Mouse (Mus musculus): Measurements from ENCODE around the gene Apol7a. TPM values are rescaled to one million over a fixed set of nuclear protein-coding genes. Genes with fewer than 3 reads are reported as not detected.
A peak's percentile ranks its signal among the peaks of the same experiment; 100 is the strongest.

The Apol7a gene
- total and polyA plus RNA-seq, 2 experiments from 2014 or later, result not detected

DNA sequence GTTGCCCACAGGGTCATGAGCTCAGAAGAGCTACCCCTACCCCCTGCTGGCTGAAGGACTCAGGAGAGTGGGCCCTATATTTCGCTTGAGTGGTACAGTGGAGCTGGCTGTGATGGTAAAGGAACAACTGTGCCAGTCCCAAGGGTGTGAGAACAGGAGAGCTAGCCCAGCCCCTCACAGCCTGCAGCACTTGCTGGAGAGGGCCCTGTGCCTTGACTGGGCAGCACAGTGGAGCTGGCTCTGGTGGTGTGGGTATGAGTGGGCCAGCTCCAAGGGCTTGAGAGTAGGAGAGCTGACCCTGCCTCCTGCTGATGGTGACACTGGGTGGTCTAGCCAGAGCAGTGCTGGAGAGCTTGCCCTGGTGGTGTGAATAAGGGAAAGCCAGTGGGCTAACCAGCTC lies 16.0 kb downstream of the Apol7a start:
- DNase-seq (ENCODE audit: low spot score), result no peak
- Histone ChIP-seq H3K36me3 (ENCODE audit: insufficient read depth, low read length) (no peaks in the 10 kb centered on the region), H3K4me2 (ENCODE audit: low read depth, low read length) (no peak overlapping the region), H3K9me3 (ENCODE audit: low read length) (no peaks in the 10 kb centered on the region), H3K4me3 (ENCODE audit: low read length) (no peak overlapping the region), H3K27ac (no peak overlapping the region), H3K9ac (replicated peaks; ENCODE audit: low read length) (no peak overlapping the region), H3K4me1 (ENCODE audit: insufficient read depth, low read length) (no peaks in the 10 kb centered on the region), H3K27me3 (ENCODE audit: insufficient read depth, low read length) (no peaks in the 10 kb centered on the region)
- 75% methylated on average over 1 of the region's 1 CpGs for WGBS
- no peak for TF ChIP-seq CTCF (IDR thresholded peaks at IDR 0.05; ENCODE audit: low read depth)
- no peak for ATAC-seq

GRCm38 (mm10) chr15:77382271-77382850 lies 16.5 kb downstream of the Apol7a start:
- TF ChIP-seq CTCF (IDR thresholded peaks at IDR 0.05; ENCODE audit: low read depth), result no peak
- Histone ChIP-seq H3K4me1 (ENCODE audit: insufficient read depth, low read length) (no peaks in the 10 kb centered on the region), H3K27ac (no peak overlapping the region), H3K4me3 (ENCODE audit: low read length) (no peak overlapping the region), H3K9me3 (ENCODE audit: low read length) (no peaks in the 10 kb centered on the region), H3K36me3 (ENCODE audit: insufficient read depth, low read length) (no peaks in the 10 kb centered on the region), H3K9ac (replicated peaks; ENCODE audit: low read length) (no peak overlapping the region), H3K4me2 (ENCODE audit: low read depth, low read length) (no peak overlapping the region), H3K27me3 (ENCODE audit: insufficient read depth, low read length) (no peaks in the 10 kb centered on the region)
- WGBS, result 89% methylated on average over 10 of the region's 11 CpGs
- DNase-seq (ENCODE audit: low spot score), result no peak
- no peak for ATAC-seq

- Histone ChIP-seq H3K9me3 (ENCODE audit: low read length) (no peaks in the 10 kb centered on the region), H3K27ac (no peak overlapping the region), H3K4me2 (ENCODE audit: low read depth, low read length) (no peak overlapping the region), H3K9ac (replicated peaks; ENCODE audit: low read length) (no peak overlapping the region), H3K4me1 (ENCODE audit: insufficient read depth, low read length) (no peaks in the 10 kb centered on the region), H3K27me3 (ENCODE audit: insufficient read depth, low read length) (no peaks in the 10 kb centered on the region), H3K4me3 (ENCODE audit: low read length) (no peak overlapping the region), H3K36me3 (ENCODE audit: insufficient read depth, low read length) (no peaks in the 10 kb centered on the region)
- DNase-seq (ENCODE audit: low spot score) (no peak), ATAC-seq (no peak)
- 87% methylated on average over 6 of the region's 6 CpGs for WGBS
- TF ChIP-seq CTCF (IDR thresholded peaks at IDR 0.05; ENCODE audit: low read depth), result no peak
These were observed 17.4 kb downstream of the Apol7a start for GRCm38 (mm10) chr15:77381481-77381880.

DNA sequence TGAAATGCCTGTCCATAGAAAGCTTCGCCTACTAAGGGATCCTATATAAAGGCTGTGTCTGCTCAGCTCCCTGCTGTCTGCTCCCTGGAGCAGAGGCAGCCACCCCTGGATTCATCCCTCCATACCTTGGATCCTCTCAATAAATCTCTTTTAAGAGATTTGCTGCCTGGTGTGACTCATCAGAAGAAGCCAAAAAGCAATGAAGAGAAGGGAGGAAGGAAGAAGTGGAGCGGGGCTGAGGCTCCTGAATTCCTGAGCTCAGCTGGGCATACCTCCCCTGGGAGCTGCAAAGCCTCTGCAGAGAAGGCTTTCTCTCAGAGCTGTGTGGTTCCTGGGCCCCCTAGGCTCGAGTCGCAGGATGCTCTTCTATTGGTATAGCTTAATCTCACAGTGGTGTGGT lies 19.0 kb downstream of the Apol7a start:
- Histone ChIP-seq H3K9me3 (ENCODE audit: low read length) (no peaks in the 10 kb centered on the region), H3K9ac (replicated peaks; ENCODE audit: low read length) (no peak overlapping the region), H3K4me2 (ENCODE audit: low read depth, low read length) (no peak overlapping the region), H3K27me3 (ENCODE audit: insufficient read depth, low read length) (no peaks in the 10 kb centered on the region), H3K4me3 (ENCODE audit: low read length) (no peak overlapping the region), H3K36me3 (ENCODE audit: insufficient read depth, low read length) (no peaks in the 10 kb centered on the region), H3K27ac (no peak overlapping the region), H3K4me1 (ENCODE audit: insufficient read depth, low read length) (no peaks in the 10 kb centered on the region)
- no peak for DNase-seq (ENCODE audit: low spot score)
- TF ChIP-seq CTCF (IDR thresholded peaks at IDR 0.05; ENCODE audit: low read depth), result no peak
- WGBS, result 47% methylated on average over 4 of the region's 4 CpGs
- no peak for ATAC-seq

GRCm38 (mm10) chr15:77377419-77377818 lies 21.5 kb downstream of the Apol7a start:
- DNase-seq (ENCODE audit: low spot score) (no peak), ATAC-seq (no peak)
- H3K27me3 ChIP-seq (ENCODE audit: insufficient read depth, low read length), result no peaks in the 10 kb centered on the region
- 91% methylated on average over 4 of the region's 4 CpGs for WGBS
- no peak overlapping the region for H3K4me3 ChIP-seq (ENCODE audit: low read length)
- H3K4me1 ChIP-seq (ENCODE audit: insufficient read depth, low read length), result no peaks in the 10 kb centered on the region
- no peak overlapping the region for H3K27ac ChIP-seq
- H3K4me2 ChIP-seq (ENCODE audit: low read depth, low read length), result no peak overlapping the region
- H3K9ac ChIP-seq (replicated peaks; ENCODE audit: low read length), result no peak overlapping the region
- H3K9me3 ChIP-seq (ENCODE audit: low read length), result no peaks in the 10 kb centered on the region
- no peaks in the 10 kb centered on the region for H3K36me3 ChIP-seq (ENCODE audit: insufficient read depth, low read length)
- TF ChIP-seq CTCF (IDR thresholded peaks at IDR 0.05; ENCODE audit: low read depth), result no peak

GRCm38 (mm10) chr15:77376920-77377319 lies 22.0 kb downstream of the Apol7a start:
- Histone ChIP-seq H3K9me3 (ENCODE audit: low read length) (no peaks in the 10 kb centered on the region), H3K4me3 (ENCODE audit: low read length) (no peak overlapping the region), H3K4me2 (ENCODE audit: low read depth, low read length) (no peak overlapping the region), H3K36me3 (ENCODE audit: insufficient read depth, low read length) (no peaks in the 10 kb centered on the region), H3K27ac (no peak overlapping the region), H3K4me1 (ENCODE audit: insufficient read depth, low read length) (no peaks in the 10 kb centered on the region), H3K27me3 (ENCODE audit: insufficient read depth, low read length) (no peaks in the 10 kb centered on the region), H3K9ac (replicated peaks; ENCODE audit: low read length) (no peak overlapping the region)
- no peak for TF ChIP-seq CTCF (IDR thresholded peaks at IDR 0.05; ENCODE audit: low read depth)
- DNase-seq (ENCODE audit: low spot score) (peak; percentile 61), ATAC-seq (no peak)
- 47% methylated on average over 7 of the region's 7 CpGs for WGBS

DNA sequence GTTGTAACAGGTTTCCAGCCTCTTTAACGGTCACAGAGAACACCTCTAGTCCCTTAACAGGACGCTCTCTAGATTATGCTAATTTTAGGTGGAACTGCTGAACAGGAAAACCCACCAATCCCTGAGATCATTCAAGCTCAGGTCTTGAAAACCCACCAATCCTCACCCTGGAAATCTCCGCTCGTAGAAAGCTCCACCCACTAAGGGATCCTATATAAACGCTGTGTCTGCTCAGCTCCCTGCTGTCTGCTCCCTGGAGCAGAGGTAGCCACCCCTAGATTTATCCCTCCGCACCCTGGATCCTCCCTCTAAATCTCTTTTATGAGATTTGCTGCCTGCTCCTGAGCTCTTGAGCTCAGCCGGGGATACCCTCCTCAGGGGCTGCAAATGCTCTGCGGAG lies 28.3 kb downstream of the Apol7a start:
- Histone ChIP-seq H3K4me3 (ENCODE audit: low read length) (no peak overlapping the region), H3K9ac (replicated peaks; ENCODE audit: low read length) (no peak overlapping the region), H3K27ac (no peak overlapping the region), H3K36me3 (ENCODE audit: insufficient read depth, low read length) (no peaks in the 10 kb centered on the region), H3K4me2 (ENCODE audit: low read depth, low read length) (no peak overlapping the region), H3K4me1 (ENCODE audit: insufficient read depth, low read length) (peaks cover 19% of the 10 kb centered on the region; the same call in 1 of the 2 replicates), H3K27me3 (ENCODE audit: insufficient read depth, low read length) (no peaks in the 10 kb centered on the region), H3K9me3 (ENCODE audit: low read length) (no peaks in the 10 kb centered on the region)
- TF ChIP-seq CTCF (IDR thresholded peaks at IDR 0.05; ENCODE audit: low read depth), result no peak
- ATAC-seq (no peak), DNase-seq (ENCODE audit: low spot score) (no peak)
- 92% methylated on average over 8 of the region's 8 CpGs for WGBS
